Comparison of ENCODE assay signal across 10 mouse cellular contexts in genomic region chr11:8456586-8457285, GRCm38 (mm10).
DNase-seq lines count a peak whose midpoint lies in the region; ATAC-seq and TF ChIP-seq lines count a peak whose summit lies in the region.
"Had no signal": no experiment of that assay in that cellular context is flagged by ENCODE, and none has a peak within 500 bp of the region (broad histone marks: within the 10 kb centered on the region; RNA-seq: fewer than 3 reads in every experiment).

No protein-coding gene starts in this region.

- no peaks in the 10 kb centered on the region for H3K27me3 ChIP-seq in liver, embryonic 13.5 days
- no peaks in the 10 kb centered on the region for H3K27me3 ChIP-seq in hindbrain, embryonic 15.5 days

- no peak for TF ChIP-seq POLR2A in olfactory bulb, adult 2 months (IDR thresholded peaks at IDR 0.05; ENCODE audit: insufficient read depth, low read depth, low read length)

- H3K27ac ChIP-seq in liver, embryonic 13.5 days = peak overlapping the region; percentile 29; the same call in 1 of the 2 replicates
- peak overlapping the region; percentile 61 for H3K27ac ChIP-seq in hindbrain, embryonic 15.5 days (replicated peaks)
- H3K27ac ChIP-seq in olfactory bulb, adult 2 months (ENCODE audit: insufficient read depth, low read depth, low read length) = peak overlapping the region; percentile 67

- intact Hi-C loops in left cerebral cortex, postnatal 4 days (cut with DNase I) = loop anchor here (5.0 kb wide), 1 partner anchor 61 kb away; no protein-coding TSS in a partner anchor

- H3K4me3 ChIP-seq in liver, embryonic 13.5 days (replicated peaks) = no peak overlapping the region
- H3K4me3 ChIP-seq in hindbrain, embryonic 15.5 days = no peak overlapping the region
- H3K4me3 ChIP-seq in olfactory bulb, adult 2 months (ENCODE audit: insufficient read depth, low read depth, low read length) = no peak overlapping the region

- no peak for TF ChIP-seq CTCF in olfactory bulb, adult 2 months (IDR thresholded peaks at IDR 0.05; ENCODE audit: insufficient read depth, low read depth, low read length)

- DNase-seq in frontal cortex, postnatal 14 days (ENCODE audit: low spot score in 2 of 2) = no peak
- DNase-seq in liver, embryonic 13.5 days = no peak
- DNase-seq in liver = no peak
- no peak for DNase-seq in c-Kit-positive CD71-positive TER-119-positive erythroid progenitor cells, embryonic 14.5 days (ENCODE audit: low spot score)
- no peak for DNase-seq in left cerebral cortex, postnatal 4 days
- DNase-seq: adrenal gland, postnatal 10 days; B cell, adult 2 months had no signal

- peaks cover 4% of the 10 kb centered on the region; the same call in 1 of the 2 replicates for H3K36me3 ChIP-seq in liver, embryonic 13.5 days
- no peaks in the 10 kb centered on the region for H3K36me3 ChIP-seq in hindbrain, embryonic 15.5 days

- 48% methylated on average over 9 of the region's 9 CpGs for WGBS in liver, embryonic 13.5 days (ENCODE audit: insufficient replicate concordance)
- 33% methylated on average over 9 of the region's 9 CpGs for whole genome bisulfite sequencing in hindbrain, embryonic 15.5 days
- 56% methylated on average over 9 of the region's 9 CpGs for WGBS in olfactory bulb, adult 2 months

- H3K4me1 ChIP-seq in liver, embryonic 13.5 days (replicated peaks) = peaks cover 4% of the 10 kb centered on the region; the same call in 1 of the 2 replicates
- peaks cover 33% of the 10 kb centered on the region for H3K4me1 ChIP-seq in hindbrain, embryonic 15.5 days (replicated peaks)
- H3K4me1 ChIP-seq in olfactory bulb, adult 2 months (ENCODE audit: control insufficient read depth, insufficient read depth, low read length) = peaks cover 7% of the 10 kb centered on the region; the same call in 1 of the 2 replicates

- H3K9me3 ChIP-seq in liver, embryonic 13.5 days (replicated peaks) = no peaks in the 10 kb centered on the region
- H3K9me3 ChIP-seq in hindbrain, embryonic 15.5 days = no peaks in the 10 kb centered on the region

- H3K9ac ChIP-seq in liver, embryonic 13.5 days = no peak overlapping the region
- H3K9ac ChIP-seq in hindbrain, embryonic 15.5 days = no peak overlapping the region

- ATAC-seq in frontal cortex, adult (ENCODE audit: low TSS enrichment) = peak; percentile 61
- no peak for ATAC-seq in liver, embryonic 13.5 days (ENCODE audit: low read depth)
- ATAC-seq in hindbrain, embryonic 15.5 days (ENCODE audit: low FRiP score, low read depth) = peak; percentile 69

- no peak overlapping the region for H3K4me2 ChIP-seq in liver, embryonic 13.5 days
- peak overlapping the region; percentile 0; the same call in 1 of the 2 replicates for H3K4me2 ChIP-seq in hindbrain, embryonic 15.5 days
